Mouse (Mus musculus) cerebellum, postnatal 36 days (tissue): ENCODE results near the gene Ranbp9.

Experiments used
- DNase-seq, 2 experiments: peaks; one replicate each; pipeline ENCODE4 v3.0.0; 2021 to 2022; ENCODE audit warnings: mixed read lengths in 2 of 2

The Ranbp9 gene

GRCm38 (mm10) chr13:43480957-43481858 lies at the start of gene Ranbp9:
Gene Ranbp9, minus strand, starts transcription at chr13:43481282.
- DNase-seq = peak; percentile 75 to 81

DNA sequence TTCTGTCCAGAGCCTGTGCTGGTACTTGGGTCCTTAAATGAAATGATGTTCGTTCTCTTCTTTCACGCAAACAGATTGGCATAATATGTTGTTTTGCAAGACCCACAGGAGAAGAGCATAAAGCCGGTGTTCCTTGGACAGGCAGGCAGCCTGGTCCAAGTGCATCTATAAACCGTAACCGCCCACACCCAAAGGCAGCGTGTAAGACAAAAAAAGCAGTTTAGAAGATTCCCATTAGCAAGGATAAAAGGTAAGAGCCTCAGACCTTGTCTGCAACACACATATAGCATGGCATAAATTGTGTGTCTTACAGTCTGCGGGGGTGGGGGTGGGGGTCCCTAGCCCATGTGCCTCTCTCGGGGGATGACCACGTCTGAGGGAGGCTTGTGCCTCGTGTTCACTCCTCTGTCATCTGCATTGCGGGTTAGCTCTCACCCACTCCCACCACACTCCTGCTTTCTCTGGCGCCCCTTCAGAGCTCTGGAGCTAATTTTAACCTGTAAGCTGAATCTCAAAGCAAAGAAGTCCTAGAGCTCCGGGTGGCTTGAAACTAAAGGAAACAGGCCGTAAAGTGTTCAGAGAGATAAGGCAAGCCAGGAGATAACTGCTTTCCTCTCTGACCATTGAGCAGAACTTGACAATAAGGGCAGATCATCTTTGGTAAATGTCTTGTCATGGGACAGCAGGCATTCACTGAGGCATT lies 49.2 kb upstream of the Ranbp9 start:
- no peak for DNase-seq

DNA sequence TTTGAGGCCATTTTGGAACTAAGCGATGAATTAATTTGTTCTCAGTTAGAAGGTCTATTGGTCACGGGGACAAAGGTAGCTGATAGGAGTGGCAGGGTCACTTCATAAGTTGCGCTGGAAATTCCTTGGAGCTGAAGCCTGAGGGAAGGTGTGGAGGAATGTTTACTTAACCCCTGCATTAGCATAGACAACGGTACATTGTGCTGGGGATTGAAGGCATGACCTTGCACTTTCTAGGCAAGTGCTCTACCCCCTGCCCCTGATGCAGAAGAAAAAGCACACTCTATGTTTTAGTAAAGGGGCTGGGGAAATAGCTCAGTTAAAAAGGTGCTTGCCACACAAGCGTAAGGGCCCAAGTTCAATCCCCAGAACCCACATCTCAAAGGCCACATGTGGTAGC lies 45.2 kb upstream of the Ranbp9 start:
- DNase-seq = no peak

GRCm38 (mm10) chr13:43525363-43526134 lies 44.5 kb upstream of the Ranbp9 start:
- no peak for DNase-seq

DNA sequence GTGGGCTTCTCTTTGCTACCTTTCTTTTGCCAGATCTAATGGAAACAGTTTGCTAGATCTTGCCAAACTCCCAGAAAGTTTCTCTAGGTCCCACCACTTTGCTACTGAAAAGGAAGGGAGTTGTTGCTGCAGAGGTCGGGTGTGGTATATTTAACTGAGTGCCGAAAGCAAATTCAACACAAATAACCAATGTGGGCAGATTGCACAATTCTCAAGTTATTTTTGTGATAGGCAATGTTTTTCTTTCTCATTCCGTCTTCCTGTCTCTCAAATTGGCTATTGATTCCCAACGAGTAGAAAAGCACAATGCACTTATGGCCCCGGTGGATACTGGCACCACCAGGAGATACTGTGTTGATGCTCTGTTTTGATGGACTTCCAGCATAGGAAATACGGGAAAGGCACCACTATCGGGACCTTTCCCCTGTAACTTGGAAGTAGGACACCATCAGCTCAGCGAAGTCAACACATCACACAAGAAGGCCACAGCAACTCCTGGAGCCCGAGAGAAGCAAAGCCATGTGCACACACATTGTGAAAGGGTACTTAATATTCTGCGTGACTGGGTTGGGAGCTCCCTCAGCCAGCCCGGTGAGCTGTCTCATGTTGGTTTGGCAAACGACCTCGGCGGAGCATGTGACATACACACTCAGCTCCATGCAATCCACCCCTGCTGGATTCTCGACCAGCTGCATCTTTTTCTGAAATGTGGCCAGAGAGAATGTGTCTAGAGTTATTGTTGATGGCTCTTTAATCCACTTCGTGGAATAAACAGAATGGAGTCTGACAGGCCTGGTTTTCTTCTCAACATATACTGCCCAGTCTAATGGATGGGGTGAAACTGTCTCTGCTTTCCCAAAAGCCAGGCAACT lies 43.6 kb upstream of the Ranbp9 start:
- DNase-seq = no peak

- no peak for DNase-seq
Observed at GRCm38 (mm10) chr13:43523906-43524480, 42.9 kb upstream of the Ranbp9 start.

DNA sequence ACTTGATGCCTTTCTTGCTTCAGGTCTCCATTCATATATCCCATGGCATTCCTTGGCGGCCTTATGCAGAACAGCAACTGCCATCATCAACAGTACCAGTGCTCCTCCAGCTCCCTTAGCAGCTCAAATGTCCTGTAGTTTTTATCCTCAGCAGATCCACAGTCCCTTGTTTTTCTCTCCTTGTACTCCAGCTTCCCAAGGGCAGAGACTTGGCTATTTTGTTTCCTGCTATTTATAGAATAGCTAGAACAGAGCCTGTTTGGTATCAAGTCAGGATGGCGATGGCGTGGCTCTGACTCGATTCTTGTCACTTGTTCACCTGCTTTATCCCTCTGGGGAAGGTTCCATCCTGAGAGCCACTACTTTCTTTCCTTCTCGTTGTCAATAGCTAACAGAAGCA lies 40.9 kb upstream of the Ranbp9 start:
- no peak for DNase-seq

DNA sequence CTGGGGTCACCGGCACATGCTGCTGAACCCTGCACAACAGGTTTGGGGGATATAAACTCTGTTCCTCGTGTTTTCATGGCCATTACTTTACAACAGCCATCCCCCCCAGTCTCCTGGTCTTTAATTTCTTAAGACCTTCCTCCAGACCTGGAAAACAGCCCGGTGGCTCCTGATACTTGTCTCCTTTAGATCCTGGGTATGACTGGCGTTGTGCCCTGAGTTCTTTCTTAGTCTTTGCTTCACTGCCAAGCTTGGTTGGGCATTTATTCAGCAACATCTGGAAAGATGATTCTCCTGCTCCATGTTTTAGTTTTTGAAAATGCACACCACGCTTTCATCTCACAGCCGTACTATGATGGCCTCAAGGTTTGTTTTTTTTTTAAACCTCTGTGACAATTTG lies 38.2 kb upstream of the Ranbp9 start:
- DNase-seq = no peak

GRCm38 (mm10) chr13:43517371-43517770 lies 36.3 kb upstream of the Ranbp9 start:
- DNase-seq = no peak

DNA sequence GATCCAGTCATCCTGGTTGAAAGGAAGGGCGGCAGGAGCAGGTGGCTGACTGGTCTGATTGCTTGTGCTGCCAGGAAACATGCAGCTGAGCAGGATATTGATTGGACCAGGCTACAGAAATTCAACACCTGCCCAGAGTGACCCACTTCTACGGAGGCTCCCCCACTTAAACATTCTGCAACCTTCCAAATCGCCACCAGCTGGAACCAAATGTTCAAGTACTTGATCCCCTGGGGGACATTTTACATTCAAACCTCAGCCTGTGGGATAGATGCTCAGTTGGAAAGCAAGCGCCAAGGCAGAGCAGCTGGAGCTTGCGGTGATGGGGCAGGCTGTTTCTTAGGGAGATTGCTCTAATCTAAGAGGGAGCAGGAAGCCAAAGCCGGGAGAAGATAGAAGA lies 35.8 kb upstream of the Ranbp9 start:
- DNase-seq = no peak

- DNase-seq = no peak
Observed at GRCm38 (mm10) chr13:43516119-43516518, 35.0 kb upstream of the Ranbp9 start.

DNA sequence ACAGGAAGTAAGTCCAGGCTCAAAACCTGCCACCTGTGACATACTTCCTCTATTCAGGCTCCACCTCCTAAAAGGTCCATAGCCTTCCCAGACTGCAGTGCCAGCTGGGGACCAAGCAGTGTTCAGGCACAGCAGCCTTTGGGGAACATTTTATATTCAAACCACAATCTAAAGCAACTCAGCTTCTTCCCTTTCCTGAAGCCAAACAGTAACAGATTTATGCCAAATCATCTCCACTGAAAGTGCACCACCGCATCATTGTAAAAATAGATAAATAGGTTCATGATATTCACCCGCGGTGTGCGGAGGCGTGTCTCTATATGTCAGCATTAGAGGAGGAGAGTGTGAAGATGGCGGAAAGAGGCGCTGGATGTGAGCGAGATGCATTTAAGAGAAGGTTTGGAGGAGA lies 33.9 kb upstream of the Ranbp9 start:
- no peak for DNase-seq

DNA sequence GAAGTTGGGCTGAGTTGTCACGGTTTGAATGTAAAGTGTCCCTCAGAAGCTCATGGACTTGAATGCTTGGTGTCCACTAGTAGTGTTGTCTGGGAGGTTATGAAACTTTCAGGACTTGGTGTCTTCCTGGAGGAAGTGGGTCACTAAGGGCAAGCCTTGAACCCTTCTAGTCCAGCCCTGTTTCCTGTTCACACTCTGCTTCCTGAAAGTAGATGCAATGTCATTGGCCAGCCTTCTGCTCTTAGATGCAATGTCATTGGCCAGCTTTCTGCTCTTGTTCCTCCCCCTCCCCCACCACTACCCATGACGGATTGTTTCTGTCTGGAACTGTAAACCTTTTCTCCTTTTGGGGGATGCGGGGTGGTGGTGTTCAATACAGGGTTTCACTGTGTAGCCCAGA lies 31.7 kb upstream of the Ranbp9 start:
- no peak for DNase-seq

- no peak for DNase-seq
Observed at GRCm38 (mm10) chr13:43505798-43506197, 24.7 kb upstream of the Ranbp9 start.

GRCm38 (mm10) chr13:43503395-43503850 lies 22.3 kb upstream of the Ranbp9 start:
- peak in 1 of 2 experiments; percentile 22 for DNase-seq

DNA sequence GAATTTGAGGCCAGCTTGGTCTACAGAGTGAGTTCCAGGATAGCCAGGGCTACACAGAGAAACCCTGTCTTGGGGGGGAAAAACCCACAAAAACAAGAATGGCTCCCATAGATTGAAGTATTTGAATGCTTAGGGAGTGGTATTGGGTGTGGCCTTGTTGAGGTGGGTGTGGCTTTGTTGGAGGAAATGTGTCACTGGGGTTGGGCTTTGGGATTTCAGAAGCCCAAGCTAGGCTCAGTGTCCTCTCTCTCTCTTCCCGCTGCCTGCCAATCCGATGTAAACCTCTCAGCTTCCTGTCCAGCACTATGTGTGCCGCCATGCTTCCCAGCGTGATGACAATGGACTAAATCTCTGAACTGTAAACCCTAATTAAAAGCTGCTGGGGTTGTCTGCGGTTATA lies 20.5 kb upstream of the Ranbp9 start:
- DNase-seq = no peak

DNA sequence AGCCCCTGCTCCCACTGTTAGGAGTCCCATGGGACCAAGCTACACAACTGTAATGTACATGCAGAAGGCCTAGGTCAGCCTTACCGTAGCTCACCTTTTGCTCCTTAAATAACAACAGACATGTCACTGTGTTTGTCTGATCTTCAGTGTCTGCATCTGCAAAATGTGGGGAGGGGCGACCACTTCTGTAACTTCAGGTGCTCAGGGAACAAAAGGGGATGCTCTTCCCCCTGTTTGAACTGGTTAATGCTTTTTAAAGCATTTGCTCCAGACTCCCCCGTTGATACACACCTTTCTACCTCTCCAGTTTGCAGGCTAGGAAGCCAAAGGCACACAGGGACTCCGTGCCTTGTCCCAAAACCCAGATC lies 19.4 kb upstream of the Ranbp9 start:
- DNase-seq = no peak

DNA sequence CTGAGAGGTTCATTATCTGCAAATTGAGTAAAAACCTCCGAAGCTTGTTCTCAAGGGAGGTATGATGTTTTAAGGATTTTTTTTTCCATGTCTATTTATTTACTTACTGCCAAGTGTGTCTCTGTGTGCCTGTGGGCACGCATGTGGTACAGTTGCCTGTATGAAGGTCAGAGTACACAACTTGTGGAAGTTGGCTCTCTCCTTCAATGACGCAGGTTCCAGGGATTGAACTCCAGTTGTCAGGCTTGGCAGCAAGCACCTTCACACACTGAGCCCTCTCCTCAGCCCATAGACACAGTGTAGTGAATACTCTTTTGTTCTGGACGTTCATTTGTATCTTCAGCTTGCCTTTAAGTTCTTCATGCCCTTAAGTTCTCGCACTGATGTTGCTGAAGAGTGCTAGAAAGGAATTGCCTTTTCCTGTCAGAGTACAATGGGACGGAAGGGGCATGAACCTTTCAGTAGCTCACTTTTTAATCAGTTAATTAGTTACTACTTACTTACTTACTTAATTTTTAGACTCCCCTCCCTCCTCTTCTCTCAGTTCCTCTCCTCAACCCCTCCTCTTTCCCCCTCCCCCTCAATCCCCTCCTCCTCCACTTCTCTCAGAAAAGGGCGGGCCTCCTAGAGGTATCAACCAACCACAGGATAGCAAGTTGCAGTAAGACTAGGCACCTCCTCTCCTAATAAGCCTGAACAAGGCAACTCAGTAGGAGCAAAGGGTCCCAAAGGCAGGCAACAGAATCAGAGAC lies 18.8 kb upstream of the Ranbp9 start:
- DNase-seq = no peak

DNA sequence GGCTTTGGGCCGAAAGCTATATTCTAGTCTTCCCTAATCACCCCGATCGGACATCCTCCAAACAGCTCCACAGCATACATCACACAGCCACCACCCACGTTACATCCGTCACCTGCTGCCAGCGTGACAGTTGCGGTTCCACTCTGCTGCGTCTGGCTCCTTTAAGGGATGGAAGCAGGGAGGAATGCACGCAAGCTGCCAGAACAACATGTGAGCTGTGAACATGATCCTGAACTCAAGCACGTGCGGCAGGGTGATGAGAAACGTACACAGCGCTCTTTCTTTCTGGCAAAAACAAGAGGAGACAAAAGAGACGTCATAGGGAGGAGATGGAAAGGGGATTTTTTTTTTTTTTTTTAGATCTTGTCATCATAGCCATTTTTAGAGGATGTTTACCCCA lies 17.8 kb upstream of the Ranbp9 start:
- DNase-seq = peak in 1 of 2 experiments; percentile 22

- DNase-seq = no peak
Observed at GRCm38 (mm10) chr13:43497769-43498168, 16.7 kb upstream of the Ranbp9 start.

- DNase-seq = no peak
Observed at GRCm38 (mm10) chr13:43496660-43497059, 15.6 kb upstream of the Ranbp9 start.
